Mouse (Mus musculus) cortical plate, adult 2 months (tissue): Measurements from ENCODE around the gene Rora.

Experiments
- CTCF ChIP-seq: fragments of 200-500 bp; IDR thresholded peaks from 2 replicates; pipeline ENCODE4 v1.5.1; 2011; ENCODE audit warnings: mild to moderate bottlenecking, control low read depth, low read length; ENCODE audit not compliant: insufficient read depth; ENCODE audit errors: extremely low read depth
- POLR2A ChIP-seq: fragments of 200-500 bp; IDR thresholded peaks from 2 replicates; pipeline ENCODE4 v1.6.1; 2011; ENCODE audit warnings: mild to moderate bottlenecking, low read length, control low read depth; ENCODE audit not compliant: insufficient read depth; ENCODE audit errors: extremely low read depth

GRCm38 (mm10) chr9:69190726-69191125, 537.1 kb downstream of the Rora start:
- TF ChIP-seq POLR2A (no peak), CTCF (no peak)
